Mouse (Mus musculus) right cerebral cortex, postnatal 14 days (tissue): ENCODE data around the gene Mrpl2.
A peak's percentile ranks its signal among the peaks of the same experiment; 100 is the strongest.

Experiments
- DNase-seq: peaks from one replicate; pipeline ENCODE4 v3.0.0; 2022

The Mrpl2 gene

DNA sequence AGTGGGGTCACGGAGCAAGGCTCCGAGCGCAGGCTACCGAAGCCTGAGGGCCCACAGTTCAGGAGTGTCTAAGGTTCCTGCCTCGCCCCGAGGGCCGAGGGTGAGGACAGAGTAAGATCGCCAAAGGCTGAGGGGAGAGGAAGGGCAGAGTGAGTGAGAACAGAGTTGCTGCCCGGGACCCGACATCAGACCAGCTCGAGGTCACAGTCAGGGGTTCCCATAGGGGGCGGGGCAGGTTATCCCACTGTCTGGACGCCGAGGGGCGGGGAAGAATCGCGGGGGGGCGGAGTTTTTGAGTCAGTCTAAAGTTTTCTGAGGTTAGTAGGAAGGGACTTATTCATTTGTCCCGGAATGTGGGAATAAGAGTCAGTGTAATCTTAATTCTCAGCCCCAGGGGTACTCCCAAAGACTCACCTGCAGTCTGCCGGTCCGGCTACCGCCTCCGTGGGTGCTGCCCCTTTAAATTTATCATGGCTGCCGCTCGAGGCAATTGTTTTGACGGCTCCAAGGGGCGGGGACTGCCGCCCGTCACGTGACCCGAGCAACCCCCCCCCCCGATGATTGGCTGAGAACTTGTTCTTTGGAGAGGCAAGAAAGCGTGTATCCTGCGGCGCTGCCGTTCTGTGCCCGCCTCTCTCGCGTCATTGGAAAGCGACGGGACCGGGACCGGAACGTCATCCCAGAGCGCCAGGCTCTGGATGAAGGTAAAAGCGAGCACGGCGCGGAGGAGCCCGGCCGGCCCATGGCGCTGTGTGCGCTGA lies at the start of gene Mrpl2, which contains the start of gene Klc4:
Gene Mrpl2 (plus strand): TSS at position 669 of the 761 bp plus-strand sequence.
Gene Klc4 (minus strand): TSS at position 462 of the 761 bp plus-strand sequence.
- peak; percentile 98 for DNase-seq

- DNase-seq = no peak
Observed at GRCm38 (mm10) chr17:46597956-46598355, 48.1 kb upstream of the Mrpl2 start.

- DNase-seq = no peak
Observed at GRCm38 (mm10) chr17:46598963-46599362, 47.1 kb upstream of the Mrpl2 start.

- no peak for DNase-seq
Observed at GRCm38 (mm10) chr17:46600569-46600968, 45.5 kb upstream of the Mrpl2 start.

- no peak for DNase-seq
Observed at GRCm38 (mm10) chr17:46602212-46602611, 43.8 kb upstream of the Mrpl2 start.

DNA sequence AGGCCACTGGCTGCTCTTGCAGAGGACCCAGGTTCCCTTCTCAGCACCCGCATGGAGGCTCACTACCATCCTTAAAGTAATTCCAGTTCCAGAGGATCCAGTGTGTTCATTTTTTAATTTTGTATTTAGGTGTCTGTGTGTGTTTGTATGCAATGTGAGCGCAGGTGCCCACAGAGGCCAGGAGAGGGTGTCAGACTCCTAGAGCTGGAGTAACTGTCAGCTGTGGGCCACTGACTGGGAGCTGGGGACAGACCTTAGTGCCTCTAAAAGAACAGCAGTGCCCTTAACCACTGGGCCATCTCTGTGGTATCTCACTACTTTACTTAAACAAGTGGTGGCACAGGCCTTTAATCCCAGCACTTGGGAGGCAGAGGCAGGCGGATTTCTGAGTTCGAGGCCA lies 42.8 kb upstream of the Mrpl2 start:
- DNase-seq = no peak

DNA sequence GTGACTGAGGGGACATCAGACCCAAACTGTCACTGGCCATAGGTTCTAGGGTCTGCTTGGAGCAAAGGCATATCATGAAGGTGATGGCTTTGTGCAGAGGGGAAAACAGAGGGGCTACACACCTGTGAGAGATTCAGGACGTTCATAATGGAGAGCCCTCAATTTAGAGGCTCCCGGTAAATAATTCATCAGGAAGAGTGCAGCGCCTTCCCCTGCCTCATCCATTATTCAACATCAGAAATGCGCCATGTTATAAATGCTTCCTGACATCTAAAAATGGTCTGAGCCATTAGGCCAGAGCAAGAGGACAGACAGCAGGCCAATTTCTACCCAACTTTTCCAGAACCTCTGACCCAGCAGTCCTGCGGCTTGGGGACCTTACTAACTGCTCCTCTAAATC lies 40.9 kb upstream of the Mrpl2 start:
- no peak for DNase-seq

- DNase-seq = peak; percentile 37
Observed at GRCm38 (mm10) chr17:46605987-46606386, 40.0 kb upstream of the Mrpl2 start.

DNA sequence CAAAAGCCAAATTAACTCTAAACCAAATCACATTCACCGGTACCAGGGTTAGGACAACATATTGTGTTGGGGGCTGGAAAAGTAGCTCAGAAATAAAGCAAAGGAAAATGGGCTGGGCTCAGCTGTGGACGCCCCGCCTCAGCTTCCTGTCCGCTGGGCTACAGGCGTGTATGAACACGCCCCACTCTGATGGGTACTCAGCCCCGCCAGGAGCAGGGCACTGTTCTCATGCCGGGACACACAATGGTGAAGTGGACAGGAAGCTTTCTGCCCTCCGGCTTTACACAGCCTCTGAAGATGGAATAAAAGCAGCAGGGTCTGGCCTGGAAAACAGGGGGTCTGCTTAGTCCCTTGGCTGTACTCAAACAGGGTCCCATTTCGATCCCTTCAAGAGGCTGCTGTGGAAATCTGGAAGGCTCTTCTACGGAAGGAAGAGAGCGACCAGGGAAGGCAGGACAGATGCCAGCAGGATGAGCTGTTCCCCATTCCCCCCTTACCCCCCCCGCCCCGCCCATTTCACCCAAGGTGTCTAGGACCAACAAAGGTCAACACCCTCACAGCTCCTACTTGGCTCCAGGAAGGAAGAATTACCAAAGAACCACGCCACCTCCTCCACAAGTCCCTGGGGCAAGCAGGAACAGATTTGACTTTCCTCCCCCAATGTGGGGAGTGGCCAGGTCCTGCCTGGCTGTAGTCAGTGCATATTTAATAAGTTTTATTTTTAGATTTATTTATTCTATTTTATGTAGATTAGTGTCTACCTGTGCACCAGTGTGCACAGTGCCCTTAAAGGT lies 36.1 kb upstream of the Mrpl2 start:
- DNase-seq = no peak

DNA sequence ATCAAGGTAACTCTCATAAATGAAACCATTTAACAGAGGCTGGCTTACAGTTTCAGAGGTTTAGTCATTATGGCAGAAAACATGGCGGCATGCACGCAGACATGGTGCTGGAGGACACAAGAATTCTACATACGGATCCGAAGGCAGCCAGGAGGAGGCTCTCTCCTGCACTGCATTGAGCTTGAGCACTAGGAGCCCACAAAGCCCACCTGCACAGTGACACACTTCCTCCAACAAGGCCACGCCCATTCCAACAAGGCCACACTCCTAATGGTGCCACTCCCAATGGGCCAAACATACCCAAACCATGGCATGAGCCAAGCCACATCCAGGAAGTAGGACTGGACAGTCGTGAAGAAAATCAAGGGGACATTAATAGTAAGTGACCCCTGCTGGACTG lies 34.7 kb upstream of the Mrpl2 start:
- no peak for DNase-seq

DNA sequence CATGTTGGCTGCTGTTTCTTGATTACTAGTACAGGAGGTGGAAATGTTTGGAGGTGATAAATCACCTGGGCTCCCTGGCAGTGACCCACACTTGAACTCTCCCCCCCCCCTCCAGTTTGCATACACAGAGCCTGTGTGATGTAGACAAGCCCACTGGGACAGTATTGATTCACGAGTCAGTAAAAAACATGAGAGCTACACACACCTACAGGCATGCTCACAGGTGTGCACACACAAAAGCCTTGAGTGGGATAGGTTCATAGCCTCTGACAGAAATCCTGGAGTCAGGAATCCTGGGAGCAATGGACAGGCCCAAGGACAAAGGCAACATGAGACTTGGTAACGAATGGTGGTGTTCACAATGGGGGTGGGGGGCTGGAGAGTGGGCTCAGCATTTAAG lies 33.8 kb upstream of the Mrpl2 start:
- DNase-seq = no peak

DNA sequence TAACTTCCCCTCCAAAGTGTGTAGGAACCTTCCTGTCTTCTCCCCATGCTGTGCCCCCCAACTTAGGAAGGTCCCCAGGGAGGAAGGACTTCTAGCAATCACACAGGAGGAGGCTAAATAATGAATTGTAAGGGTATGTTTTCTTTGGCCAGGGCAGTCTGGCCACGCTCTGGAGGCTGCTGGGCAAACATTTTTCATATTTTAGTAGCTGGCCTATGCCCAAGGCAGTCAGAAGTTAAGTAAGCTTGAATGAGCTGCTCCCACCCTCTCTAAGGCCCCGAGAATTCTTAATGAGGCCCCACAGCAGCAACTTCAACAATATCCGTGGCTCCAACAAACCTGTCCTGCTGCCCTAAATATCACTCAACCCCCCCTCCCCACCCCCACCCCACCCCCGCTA lies 33.2 kb upstream of the Mrpl2 start:
- DNase-seq = no peak

GRCm38 (mm10) chr17:46613229-46613628 lies 32.8 kb upstream of the Mrpl2 start:
- DNase-seq = no peak

DNA sequence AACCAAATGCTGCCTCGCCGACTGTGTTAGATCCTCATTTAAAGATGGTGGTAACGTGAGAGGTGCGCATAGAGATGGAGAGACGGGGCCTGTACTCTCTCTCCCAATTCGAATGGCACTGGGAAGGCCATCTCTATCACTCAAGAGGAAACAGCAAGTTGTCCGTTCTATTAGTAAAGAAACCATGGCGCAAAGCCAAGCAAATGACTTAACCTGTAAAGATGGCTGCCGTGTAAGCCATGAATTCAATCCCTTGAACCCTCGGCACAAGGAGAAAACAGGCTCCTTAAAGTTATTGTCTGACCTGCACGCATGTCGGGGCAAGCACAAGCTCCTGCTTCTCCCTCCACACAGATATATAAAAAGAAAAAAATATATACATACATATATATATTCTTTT lies 28.2 kb upstream of the Mrpl2 start:
- DNase-seq = no peak

DNA sequence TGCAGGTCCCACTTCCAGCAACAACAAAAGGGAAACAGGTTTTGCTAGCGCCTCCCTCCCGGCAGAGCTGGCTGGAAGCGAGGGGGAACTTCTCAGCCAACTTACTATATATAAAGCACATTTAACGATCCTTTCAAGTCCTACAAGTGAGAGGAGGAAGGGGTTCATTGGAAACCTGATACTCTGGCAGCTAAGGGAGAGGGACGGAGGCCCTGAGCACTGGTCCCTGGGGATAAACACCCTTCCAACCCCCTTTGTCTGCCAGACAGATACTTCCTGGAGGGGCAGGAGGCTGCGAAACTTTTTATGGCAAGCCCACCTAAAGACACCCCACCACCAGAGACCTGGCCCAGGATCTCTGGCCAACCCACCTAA lies 27.6 kb upstream of the Mrpl2 start:
- no peak for DNase-seq

DNA sequence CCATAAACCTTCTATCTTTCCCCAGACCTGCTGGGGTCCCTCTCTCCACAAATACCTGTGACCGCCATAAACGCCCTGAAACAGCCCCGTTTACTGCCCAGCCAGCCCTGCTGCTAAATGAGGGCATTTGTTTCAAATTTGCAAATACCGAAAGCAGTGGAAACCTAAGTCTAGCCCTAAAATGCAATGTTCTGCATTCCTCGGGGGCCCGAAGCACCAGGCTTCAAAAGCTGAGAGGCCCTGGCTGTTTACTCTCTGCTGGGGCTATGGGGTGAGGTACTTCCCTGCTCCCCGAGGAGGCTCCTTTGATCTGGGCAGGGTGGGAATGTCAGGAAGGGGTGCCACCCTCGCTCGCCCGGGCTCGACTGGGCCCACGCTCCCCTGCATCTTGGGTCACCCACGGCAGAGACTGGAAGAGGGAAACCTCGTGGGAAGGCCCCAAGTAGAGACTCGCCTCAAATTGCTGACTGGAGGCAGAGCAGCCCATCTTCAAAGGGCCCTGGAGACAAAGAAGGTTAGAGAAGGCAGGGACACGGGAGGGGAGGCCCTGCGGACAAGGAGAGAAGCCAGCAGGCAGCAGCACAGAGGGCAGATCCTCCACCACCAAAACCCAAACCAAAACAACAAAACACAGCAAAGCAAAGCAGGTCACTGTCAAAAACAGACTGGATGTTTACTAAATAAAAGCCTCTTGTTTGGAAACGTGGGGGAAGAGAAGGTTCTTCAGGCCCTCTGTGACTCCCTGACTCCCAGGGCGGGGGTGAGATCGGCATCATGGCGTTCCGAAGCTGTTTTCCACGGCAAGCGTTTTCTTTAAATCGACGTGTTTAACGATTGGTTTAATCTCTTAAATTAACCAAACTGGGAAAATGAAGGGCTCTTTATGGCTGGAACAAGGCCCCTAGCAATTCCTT lies 27.0 kb upstream of the Mrpl2 start:
- DNase-seq = no peak

GRCm38 (mm10) chr17:46619683-46620357 lies 26.2 kb upstream of the Mrpl2 start:
- DNase-seq = no peak

GRCm38 (mm10) chr17:46621324-46621723 lies 24.7 kb upstream of the Mrpl2 start:
- peak; percentile 75 for DNase-seq

DNA sequence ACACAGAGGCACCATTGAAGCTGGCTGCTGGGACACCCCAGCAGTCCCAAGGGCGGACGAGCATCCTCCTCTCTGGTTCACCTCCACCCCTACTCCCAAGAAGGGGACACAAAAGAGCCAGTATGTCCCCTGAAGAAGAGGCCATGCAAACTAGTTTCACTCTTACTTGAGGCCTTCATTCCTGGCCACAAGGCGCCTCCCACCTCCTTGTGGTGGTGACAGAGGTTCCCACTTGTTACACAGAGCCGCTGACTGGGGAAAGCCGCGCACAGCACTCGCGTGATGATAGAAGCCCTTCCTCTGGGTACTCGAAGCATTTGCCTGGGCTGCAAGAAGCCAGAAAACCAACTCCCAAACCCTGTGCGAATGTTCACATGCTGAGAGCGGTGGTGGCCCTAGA lies 23.8 kb upstream of the Mrpl2 start:
- no peak for DNase-seq

- no peak for DNase-seq
Observed at GRCm38 (mm10) chr17:46623819-46624557, 22.0 kb upstream of the Mrpl2 start.

DNA sequence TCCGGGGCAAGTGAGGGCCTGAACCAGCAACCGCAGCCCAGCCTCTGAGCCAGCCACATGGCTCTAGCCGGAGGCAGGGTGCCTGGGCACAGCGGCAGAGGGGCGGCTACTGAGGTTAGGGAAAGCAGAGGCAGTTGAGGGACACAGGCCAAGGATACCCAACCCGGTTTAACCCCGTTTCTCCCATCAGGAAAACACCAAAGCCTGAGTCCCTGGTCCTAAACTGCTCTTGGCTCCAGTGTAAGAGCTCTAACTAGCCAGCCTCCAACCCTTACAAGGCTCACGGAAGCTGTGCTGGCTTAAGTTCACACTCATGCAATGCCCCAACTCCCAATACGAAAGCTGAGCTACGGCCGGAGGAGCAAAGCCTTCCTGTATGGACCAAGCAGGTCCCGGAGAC lies 21.4 kb upstream of the Mrpl2 start:
- DNase-seq = no peak

DNA sequence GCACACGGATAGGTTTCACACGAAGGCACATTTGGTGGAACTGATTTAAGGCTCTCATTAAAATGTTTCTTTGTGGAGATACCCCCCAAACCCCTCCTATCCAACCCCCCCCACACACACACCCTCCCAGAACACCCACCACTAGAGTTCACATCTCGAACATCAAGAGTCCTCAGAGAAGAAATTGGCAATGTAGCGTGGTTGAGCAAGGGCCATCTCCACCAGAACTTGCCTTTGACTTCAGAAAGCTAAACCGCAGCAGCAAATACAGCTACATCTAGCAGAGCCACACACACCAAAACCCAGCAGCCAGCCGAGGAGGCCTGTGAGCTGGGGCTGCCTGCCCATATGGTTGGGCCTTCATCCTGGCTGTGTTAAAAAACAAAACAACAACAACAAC lies 18.6 kb upstream of the Mrpl2 start:
- DNase-seq = no peak
